Mouse (Mus musculus) bone marrow, adult 2 months (tissue): Measurements from ENCODE around the gene Crtc3.

Experiments used
- CTCF ChIP-seq: fragments of 200-500 bp; IDR thresholded peaks from 2 replicates; pipeline ENCODE4 v1.5.1; 2011; ENCODE audit warnings: low read length, control low read depth; ENCODE audit not compliant: control insufficient read depth, insufficient read depth
- POLR2A ChIP-seq: fragments of 200-500 bp; IDR thresholded peaks from 2 replicates; pipeline ENCODE4 v1.6.1; 2011; ENCODE audit warnings: low read depth, mild to moderate bottlenecking, control low read depth, low read length, borderline replicate concordance; ENCODE audit not compliant: control insufficient read depth

GRCm38 (mm10) chr7:80647437-80647871 lies 41.2 kb downstream of the Crtc3 start:
- TF ChIP-seq CTCF (no peak), POLR2A (no peak)
